Mouse (Mus musculus): ENCODE measurements around the gene Zfp949. TPM values are rescaled to one million over a fixed set of nuclear protein-coding genes. Genes with fewer than 3 reads are reported as not detected.
"Not testable (repeated sequence)": the region's sequence is repeated elsewhere in the genome, so short reads cannot be mapped to it uniquely, and the experiment has no call there.

Gene Zfp949
- polyA plus RNA-seq, 1 experiment from 2014 or later = 7.5 TPM

DNA sequence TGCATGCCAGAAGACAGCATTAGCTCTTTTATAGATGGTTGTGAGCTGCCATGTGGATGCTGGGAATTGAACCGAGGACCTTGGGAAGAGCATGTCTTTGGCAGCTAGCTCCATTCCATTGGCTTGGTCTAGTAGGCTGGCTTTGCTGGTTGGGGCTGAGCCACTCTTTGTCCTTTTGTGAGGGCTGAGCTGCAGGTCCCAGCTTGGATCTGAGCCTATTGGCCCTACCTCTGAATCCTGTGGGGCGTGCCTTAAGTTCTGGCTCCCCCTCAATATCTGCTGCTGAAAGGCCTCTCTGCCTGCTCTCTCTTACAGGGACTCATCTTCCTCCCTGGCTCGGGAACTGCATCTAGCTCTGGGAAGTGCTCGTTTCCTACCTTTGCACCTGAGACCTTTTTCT, 10.3 kb downstream of the Zfp949 start:
- Histone ChIP-seq H3K4me3 (ENCODE audit: low read length) (no peak overlapping the region), H3K4me1 (ENCODE audit: control insufficient read depth, insufficient read depth, low read length) (no peaks in the 10 kb centered on the region), H3K36me3 (ENCODE audit: control insufficient read depth, insufficient read depth, low read length) (peaks cover 14% of the 10 kb centered on the region), H3K9ac (ENCODE audit: low read depth, low read length) (no peak overlapping the region), H3K9me3 (ENCODE audit: control insufficient read depth, low read length) (no peaks in the 10 kb centered on the region; the same call in 1 of the 2 replicates), H3K27ac (ENCODE audit: low read length) (no peak overlapping the region), H3K27me3 (replicated peaks; ENCODE audit: control insufficient read depth, insufficient read depth, low read length) (no peaks in the 10 kb centered on the region), H3K4me2 (ENCODE audit: low read depth, low read length) (no peak overlapping the region)
- no peak for ATAC-seq
- WGBS = 87% methylated on average over 4 of the region's 4 CpGs

- H3K9me3 ChIP-seq (ENCODE audit: control insufficient read depth, low read length); H3K27ac ChIP-seq (ENCODE audit: low read length); H3K4me1 ChIP-seq (ENCODE audit: control insufficient read depth, insufficient read depth, low read length); H3K4me2 ChIP-seq (ENCODE audit: low read depth, low read length); H3K27me3 ChIP-seq (replicated peaks; ENCODE audit: control insufficient read depth, insufficient read depth, low read length); H3K4me3 ChIP-seq (ENCODE audit: low read length); H3K9ac ChIP-seq (ENCODE audit: low read depth, low read length); ATAC-seq; H3K36me3 ChIP-seq (ENCODE audit: control insufficient read depth, insufficient read depth, low read length): not testable (repeated sequence)
- WGBS = 93% methylated on average over 2 of the region's 2 CpGs
Measured at GRCm38 (mm10) chr9:88561476-88561875, 13.7 kb downstream of the Zfp949 start.

GRCm38 (mm10) chr9:88570471-88570870, 22.7 kb downstream of the Zfp949 start:
- H3K9ac ChIP-seq (ENCODE audit: low read depth, low read length); H3K4me2 ChIP-seq (ENCODE audit: low read depth, low read length); ATAC-seq; H3K27ac ChIP-seq (ENCODE audit: low read length); H3K4me1 ChIP-seq (ENCODE audit: control insufficient read depth, insufficient read depth, low read length); H3K27me3 ChIP-seq (replicated peaks; ENCODE audit: control insufficient read depth, insufficient read depth, low read length); H3K4me3 ChIP-seq (ENCODE audit: low read length): not testable (repeated sequence)
- Histone ChIP-seq H3K9me3 (ENCODE audit: control insufficient read depth, low read length) (peaks cover 16% of the 10 kb centered on the region), H3K36me3 (ENCODE audit: control insufficient read depth, insufficient read depth, low read length) (peaks cover 32% of the 10 kb centered on the region)
- 95% methylated on average over 3 of the region's 3 CpGs for WGBS

DNA sequence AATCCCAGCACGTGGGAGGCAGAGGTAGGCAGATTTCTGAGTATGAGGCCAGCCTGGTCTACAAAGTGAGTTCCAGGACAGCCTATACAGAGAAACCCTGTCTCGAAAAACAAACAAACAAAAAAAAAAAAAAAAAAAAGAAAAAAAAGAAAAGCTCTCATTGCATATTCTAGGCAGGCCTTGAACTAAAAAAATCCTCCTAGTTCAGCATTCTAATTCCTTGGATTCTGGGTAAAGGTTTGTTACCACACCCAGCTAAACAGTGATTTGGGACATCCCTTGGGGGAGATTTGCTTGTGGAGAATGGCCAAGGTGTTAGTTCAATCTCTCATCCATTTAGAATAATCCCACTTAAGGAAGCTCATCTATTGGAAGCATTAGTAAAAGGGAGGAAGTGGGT, 32.8 kb downstream of the Zfp949 start, which contains the start of gene Trim43a:
TSS of gene Trim43a (plus strand) at position 301 of the 400 bp plus-strand sequence.
- not testable (repeated sequence) for H3K4me1 ChIP-seq (ENCODE audit: control insufficient read depth, insufficient read depth, low read length); H3K9ac ChIP-seq (ENCODE audit: low read depth, low read length); H3K9me3 ChIP-seq (ENCODE audit: control insufficient read depth, low read length); H3K27me3 ChIP-seq (replicated peaks; ENCODE audit: control insufficient read depth, insufficient read depth, low read length); H3K27ac ChIP-seq (ENCODE audit: low read length); H3K36me3 ChIP-seq (ENCODE audit: control insufficient read depth, insufficient read depth, low read length); ATAC-seq; H3K4me2 ChIP-seq (ENCODE audit: low read depth, low read length); H3K4me3 ChIP-seq (ENCODE audit: low read length)
- WGBS = 83% methylated on average over 2 of the region's 2 CpGs

DNA sequence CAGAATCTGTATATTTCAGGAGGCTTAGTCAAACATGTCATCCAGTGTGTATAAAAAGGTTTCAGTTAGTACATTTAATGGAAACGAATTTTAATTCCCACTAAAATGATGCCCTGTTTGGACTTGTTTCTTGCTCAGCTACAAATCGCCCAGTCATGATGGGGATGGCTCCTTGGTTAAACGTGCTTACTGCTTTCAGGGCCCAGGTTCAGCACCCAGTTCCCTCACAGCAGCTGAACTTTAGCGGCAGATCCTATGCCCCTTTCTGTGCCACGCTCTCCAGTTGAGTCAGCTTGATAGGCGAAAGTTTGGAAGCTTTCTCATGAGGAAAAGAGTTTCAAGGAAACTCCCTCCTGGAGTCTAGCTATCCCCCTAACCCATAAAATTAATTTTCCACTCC, 45.9 kb downstream of the Zfp949 start:
- H3K27ac ChIP-seq (ENCODE audit: low read length); H3K4me3 ChIP-seq (ENCODE audit: low read length); H3K4me2 ChIP-seq (ENCODE audit: low read depth, low read length); H3K4me1 ChIP-seq (ENCODE audit: control insufficient read depth, insufficient read depth, low read length); H3K9me3 ChIP-seq (ENCODE audit: control insufficient read depth, low read length); H3K9ac ChIP-seq (ENCODE audit: low read depth, low read length); H3K27me3 ChIP-seq (replicated peaks; ENCODE audit: control insufficient read depth, insufficient read depth, low read length); H3K36me3 ChIP-seq (ENCODE audit: control insufficient read depth, insufficient read depth, low read length): not testable (repeated sequence)
- peak; percentile 59; the same call in 1 of the 2 replicates for ATAC-seq
- 63% methylated on average over 6 of the region's 6 CpGs for WGBS

- H3K4me2 ChIP-seq (ENCODE audit: low read depth, low read length) = peak overlapping the region; percentile 55
- H3K27ac ChIP-seq (ENCODE audit: low read length); H3K9me3 ChIP-seq (ENCODE audit: control insufficient read depth, low read length); H3K4me1 ChIP-seq (ENCODE audit: control insufficient read depth, insufficient read depth, low read length); H3K27me3 ChIP-seq (replicated peaks; ENCODE audit: control insufficient read depth, insufficient read depth, low read length); H3K36me3 ChIP-seq (ENCODE audit: control insufficient read depth, insufficient read depth, low read length): not testable (repeated sequence)
- H3K9ac ChIP-seq (ENCODE audit: low read depth, low read length) = peak overlapping the region; percentile 49
- H3K4me3 ChIP-seq (ENCODE audit: low read length) = peak overlapping the region; percentile 43
- ATAC-seq = peak; percentile 99
- WGBS = under 1% methylated on average over 48 of the region's 50 CpGs
Measured at GRCm38 (mm10) chr9:88599206-88600162, 51.7 kb downstream of the Zfp949 start.

Other genes starting within 250 kb of the Zfp949 start
- 3.2 and 4.0 TPM in 2 replicates for gene Nt5e, start 220.8 kb upstream of the Zfp949 start, polyA plus RNA-seq (2015; fragmentation: Nextera tagmentation; extraction: Ambion mirVana)
- gene Snx14, start 109.1 kb upstream of the Zfp949 start, polyA plus RNA-seq (2015; fragmentation: Nextera tagmentation; extraction: Ambion mirVana) = 35.4 and 37.4 TPM in 2 replicates
- gene Gm20537, start 91.4 kb upstream of the Zfp949 start, polyA plus RNA-seq (2015; fragmentation: Nextera tagmentation; extraction: Ambion mirVana) = 0.43 TPM in 1 of 2 replicates, not detected in the other
- gene Syncrip, start 65.4 kb upstream of the Zfp949 start, polyA plus RNA-seq (2015; fragmentation: Nextera tagmentation; extraction: Ambion mirVana) = 60.2 and 72.3 TPM in 2 replicates
- 0.13 TPM in 1 of 2 replicates, not detected in the other for gene Trim43a, start 32.9 kb downstream of the Zfp949 start, polyA plus RNA-seq (2015; fragmentation: Nextera tagmentation; extraction: Ambion mirVana)
- 40.2 and 49.1 TPM in 2 replicates for gene Mthfsl, start 172.3 kb downstream of the Zfp949 start, polyA plus RNA-seq (2015; fragmentation: Nextera tagmentation; extraction: Ambion mirVana)
- 0.64 and 0.82 TPM in 2 replicates for gene Bcl2a1d, start 183.9 kb downstream of the Zfp949 start, polyA plus RNA-seq (2015; fragmentation: Nextera tagmentation; extraction: Ambion mirVana)